Mouse (Mus musculus) neural tube, embryonic 10.5 days (tissue): Measurements from ENCODE around the gene Hsd11b1.
"Not testable (repeated sequence)": the region's sequence is repeated elsewhere in the genome, so short reads cannot be mapped to it uniquely, and the experiment has no call there.

Experiments
- DNase-seq: peaks from one replicate; pipeline ENCODE4 v3.0.0-alpha.2; 2017; ENCODE audit warnings: low spot score; ENCODE audit errors: extremely low spot score

The Hsd11b1 gene

DNA sequence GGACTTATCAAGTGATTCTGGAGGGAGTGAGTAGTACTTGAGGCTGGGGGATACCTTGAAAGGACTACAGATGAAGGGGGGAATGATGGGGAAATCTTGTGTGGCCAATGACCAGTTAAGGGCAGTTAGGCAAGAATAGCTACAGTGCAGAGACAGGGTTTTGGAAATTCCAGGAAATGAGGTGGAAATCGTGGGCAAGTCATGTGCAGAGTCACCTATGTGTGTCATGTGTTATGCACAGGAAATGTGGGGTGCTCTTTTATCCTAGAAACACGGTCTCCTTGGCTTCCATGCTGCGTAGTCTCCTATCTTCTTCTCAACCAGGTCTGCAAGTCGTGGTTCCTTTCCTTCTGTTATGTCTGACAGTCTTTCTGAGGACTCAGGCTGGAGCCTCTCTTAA is 15.6 kb upstream of the Hsd11b1 start:
- DNase-seq: no peak

DNA sequence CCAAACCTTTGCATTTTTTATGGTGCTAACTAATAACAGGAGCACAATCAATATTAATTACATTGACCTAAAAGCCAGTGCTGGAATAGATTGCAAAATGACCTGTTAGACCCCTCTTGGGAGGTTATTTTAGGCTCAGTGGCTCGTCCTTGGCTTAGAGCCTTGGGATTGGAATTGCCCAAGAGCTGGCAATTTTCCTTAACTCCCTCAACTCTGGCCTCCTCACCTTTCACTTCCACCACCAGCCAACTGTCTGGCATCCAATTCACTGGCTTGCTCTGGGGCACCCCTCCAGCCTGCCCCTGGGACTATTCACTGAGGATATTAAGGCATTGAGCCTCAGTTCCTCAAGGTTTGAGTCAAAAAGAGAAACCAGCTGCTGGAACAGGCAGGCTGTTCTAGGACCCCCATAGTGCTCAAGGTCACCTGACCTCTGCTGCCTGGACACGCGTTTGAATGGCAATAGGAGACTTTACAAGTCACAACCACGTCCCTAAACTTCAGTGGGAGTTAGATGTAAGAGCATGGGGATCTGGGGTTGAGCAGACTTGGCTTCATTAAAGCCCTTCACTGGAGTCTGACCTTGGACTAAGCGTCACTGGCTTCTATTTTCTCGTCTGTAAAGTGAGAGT is 14.7 kb upstream of the Hsd11b1 start:
- DNase-seq: no peak

DNA sequence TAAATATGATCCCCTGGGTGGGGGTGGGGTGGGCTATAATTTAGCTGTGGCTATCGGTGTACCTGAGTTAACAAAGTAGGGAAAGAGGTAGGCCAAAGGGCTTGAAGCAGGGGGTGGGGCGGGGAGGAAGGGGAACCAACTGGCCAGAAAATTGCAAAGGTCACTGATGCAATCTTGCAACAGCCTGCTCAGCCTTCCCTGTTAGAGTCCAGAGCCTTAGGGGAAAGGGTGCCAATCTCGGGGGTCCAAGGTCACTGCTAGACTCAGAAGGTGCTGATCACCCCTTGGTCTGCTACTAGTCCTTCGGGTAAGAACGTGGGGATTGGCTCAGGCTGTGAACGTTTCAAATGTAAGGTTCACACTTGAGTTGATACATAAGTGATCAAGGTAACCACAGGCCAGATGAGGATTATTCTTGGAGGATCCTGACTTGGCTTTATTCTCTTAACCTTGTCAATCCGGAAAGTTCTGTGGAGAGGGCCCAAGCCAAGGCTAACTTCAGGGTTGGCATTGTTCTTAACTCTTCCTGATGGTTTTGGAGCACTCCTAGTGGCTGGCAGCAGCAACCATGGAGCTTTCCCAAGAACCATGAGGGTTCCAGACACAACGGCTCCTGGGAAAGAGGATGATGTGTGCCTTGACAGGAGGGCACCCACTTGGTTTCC is 10.7 kb upstream of the Hsd11b1 start:
- no peak for DNase-seq

DNA sequence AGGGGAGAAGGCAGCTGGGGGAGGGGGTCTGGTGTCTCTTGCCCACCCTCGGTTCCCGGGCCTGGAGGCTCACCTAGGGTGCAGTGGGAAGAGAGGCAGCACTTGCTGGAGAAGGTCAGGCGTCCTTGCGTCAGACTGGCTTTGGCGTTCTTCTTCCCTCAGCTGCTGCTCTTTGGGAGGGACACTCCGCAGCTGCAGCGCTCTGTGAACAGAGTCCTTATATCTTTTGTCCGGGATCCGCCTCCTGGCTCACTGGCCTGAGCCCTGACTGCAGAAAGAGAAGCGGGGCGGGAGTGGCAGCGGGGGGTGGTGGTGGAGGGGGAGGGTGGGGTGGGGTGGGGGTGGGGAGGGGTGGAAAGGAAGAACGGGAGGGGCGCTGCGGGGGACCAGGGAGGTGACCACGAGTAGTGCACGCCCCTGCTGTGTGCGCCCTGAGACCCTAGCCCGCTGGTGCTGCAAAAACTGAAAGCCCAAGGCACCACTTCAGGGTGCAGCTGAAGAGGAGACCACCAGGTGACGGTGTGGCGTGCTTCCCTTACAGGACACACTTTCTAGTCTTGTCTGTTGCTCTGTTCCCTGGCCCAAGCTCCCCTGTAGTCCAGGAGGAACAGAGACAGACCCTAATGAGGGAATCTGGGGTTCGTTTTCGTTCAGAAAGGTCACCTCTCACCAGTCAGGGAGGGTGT is 9.2 kb upstream of the Hsd11b1 start, which contains the start of gene G0s2:
Gene G0s2, minus strand, starts transcription at position 302 of the 686 bp plus-strand sequence.
- DNase-seq: peak; percentile 66

DNA sequence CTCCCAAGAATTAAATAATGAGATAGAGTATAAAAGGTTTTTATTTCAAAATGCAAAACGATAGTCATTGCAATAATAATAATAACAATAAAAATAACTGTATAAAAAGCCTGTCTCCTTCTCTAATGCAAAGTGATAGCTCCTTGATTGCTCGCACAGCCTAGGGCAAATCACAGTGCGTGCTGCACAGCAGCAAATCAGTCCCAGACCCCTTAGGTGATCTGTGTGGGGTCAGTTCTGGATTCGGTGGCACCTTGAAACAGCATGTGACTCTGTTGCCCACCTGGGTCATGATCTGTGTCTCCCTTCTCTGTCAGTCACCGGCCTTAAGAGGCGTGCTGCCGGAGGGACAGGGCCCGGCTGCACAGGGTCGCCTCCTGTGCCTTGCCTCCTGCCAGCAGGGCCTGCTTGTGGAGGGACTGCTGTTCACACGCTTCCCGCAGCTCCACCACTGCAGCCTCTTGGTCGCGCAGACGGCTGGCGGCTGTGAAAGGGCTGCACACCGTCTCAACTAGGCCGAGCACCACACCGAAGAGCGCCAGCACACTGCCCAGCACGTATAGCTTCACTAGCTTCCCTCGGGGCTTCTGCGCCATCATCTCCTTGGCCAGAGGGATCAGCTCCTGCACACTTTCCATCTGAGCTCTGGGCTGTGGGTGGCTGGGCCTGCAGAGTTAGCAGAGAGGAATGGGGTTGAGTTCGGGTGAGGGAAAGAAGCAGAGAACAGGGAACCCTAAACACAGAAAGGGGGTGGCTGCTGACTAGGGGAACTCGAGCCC is 8.5 kb upstream of the Hsd11b1 start:
- DNase-seq: peak; percentile 65

DNA sequence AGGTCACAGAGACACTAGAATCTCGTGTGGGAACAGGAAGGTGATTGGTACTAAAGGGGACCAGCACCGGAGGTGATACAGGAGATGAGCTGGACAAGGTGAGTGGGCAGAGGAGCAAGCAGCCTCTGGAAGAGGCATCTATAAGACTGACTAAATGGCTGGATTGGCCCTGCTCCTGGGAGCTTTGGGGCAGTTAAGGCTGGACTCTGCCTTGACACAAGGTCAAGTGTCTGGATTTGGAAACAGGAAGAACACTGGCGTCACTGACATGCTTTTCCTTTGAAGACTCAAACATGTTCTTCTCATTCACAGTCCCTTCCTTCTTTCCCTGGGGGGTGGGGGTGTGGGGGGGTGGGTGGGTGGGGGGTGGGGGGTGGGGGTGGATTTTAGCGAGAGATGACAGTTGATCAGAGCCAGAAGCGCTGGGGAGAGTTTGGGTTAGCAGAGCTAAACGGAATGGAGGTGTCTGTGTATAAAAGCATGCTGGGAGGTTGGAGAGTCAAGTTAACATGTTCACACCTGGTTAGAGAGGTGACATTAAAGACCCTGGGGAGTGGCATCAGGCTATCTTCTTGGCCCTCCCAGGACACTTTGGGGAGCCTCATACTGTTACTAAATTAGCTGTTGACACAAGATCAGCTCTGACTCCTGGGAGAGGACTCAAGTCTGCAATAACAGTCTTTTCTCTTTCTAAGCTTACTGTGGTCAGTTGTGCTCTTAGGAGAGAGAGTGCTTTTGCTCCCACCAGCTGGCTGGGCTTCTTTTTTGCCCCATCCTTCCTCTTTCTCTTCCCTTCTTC is 7.3 kb upstream of the Hsd11b1 start:
- no peak for DNase-seq

DNA sequence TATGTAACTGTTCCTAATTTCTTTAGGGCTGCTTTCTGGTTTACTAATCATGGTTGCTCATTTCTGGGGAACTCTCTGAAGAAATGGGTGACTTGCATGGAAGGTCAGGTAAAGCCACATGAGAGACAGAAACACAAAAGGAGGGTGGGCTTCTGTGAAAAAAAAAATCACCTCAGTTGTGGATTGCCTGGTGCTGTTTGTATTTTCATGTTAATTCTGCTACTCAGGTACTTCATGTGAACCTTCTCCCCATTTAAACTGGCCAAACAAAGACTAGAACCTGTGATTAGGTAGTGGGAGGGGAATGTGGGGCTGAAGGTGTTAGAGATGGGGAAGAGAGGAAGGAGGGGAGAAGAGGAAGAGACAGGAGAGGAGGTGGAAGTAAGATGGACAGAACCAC is 1.9 kb upstream of the Hsd11b1 start:
- DNase-seq: no peak

DNA sequence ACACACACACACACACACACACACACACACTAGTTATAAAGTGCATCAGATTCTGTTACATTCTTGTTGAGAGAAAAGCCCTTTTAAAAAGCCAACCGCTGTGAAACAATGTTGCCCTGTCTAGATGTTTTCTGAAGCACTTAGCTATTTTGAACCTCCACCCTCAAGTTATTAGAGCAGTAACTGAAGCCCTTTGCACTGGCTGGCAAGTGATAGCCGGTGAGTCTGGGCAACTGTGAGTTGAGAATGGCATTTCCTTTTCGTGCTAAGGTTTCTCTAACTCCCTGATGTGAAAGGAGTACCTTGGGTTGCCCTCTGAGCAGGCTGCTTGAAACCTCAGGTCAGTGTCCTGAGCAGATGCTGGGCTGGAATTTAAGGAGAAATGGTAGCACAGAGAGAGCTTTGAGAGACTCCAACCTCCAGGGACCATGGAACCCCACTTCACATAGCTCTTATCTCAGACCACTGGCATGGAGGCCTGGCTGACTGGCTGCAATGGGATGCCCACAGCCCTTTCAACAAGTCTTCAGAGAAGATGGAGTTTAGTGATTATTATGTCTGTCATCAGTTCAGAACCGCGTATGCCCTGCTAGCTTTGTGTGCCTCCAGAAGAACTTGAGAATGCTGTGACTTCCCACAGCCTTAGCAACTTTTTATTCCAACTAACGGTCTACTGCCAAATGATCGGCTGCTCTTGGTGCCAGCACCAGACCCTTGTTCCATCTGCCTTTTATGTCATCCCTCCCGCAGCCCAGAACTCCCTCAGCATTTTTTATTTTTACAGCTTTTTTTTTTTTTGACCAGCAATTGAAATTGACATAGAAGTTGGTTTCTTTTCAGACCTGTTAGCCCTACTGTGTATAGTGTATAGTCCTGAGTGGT is 608 bp downstream of the Hsd11b1 start:
- no peak for DNase-seq

DNA sequence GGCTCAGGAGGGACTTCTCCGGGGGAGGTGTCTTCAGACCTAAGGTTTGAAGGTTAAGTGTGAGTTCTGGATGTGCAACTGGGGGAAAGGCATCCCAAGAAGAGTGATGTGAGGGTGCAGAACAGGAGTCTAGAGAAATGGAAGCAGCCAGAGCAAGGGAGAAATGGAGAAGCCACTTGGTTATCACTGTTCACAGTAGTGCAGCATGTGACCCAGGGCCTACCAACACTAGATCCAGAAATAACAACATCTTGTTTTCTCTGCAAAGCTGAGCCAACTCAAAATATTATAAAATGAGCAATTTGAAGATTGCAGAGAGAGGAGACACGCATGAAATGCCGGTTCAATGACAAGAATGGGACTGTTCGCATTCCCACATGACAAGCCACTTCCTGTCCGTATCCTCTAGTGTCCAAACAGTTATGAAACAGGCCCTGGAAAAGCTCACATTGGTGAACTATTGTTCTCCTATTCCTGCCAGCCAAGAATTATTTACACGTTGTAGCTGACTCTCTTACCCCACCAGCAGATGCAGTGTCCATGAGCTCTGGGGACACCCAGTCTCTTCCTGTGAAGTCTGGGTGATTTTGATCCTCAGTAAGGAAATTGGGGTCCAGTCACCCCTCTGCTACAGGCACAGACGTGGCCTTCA is 1.9 kb downstream of the Hsd11b1 start:
- DNase-seq: no peak

DNA sequence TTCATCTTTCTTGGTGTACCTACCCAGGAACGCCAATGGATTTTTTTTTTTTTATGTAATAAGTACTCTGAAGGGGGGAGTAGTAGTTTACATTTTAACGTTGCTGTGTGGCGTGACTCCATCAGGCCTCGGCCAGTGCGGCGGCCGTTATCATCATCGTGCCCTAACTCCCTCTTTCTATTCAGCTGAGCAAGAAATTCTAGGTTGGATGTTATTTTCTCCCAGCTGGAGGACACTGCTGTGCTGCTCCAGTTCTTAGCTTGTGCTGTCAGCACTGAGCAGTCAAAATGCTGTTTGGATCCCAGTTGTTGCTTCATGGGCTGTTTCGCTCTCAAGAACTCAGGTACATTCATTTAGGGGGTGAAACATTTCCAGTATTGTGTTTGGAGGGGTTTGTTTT is 4.3 kb downstream of the Hsd11b1 start:
- DNase-seq: no peak

DNA sequence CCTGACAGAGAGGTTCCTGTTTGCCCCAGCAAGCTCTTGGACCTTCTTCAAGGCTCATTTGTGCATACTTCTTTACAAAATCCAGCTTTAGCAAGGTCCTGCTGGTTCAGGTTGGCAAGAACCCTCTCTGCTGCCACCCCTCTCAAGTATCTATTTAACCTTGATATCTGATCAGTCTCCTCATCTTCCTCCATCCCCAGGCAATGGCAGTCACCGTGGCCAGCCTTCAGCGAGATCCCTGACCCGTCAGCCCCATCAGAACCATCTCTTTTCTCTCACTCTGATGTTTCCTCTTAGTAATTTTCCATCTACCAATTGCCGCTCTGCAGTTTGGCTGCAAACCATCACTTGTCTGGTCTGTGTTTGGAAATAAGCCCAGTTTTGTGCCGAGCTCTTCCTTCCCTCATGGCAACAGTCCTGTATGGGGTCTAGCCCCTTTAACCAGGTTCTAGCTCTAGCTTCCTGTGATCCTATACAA is 7.2 kb downstream of the Hsd11b1 start:
- no peak for DNase-seq

DNA sequence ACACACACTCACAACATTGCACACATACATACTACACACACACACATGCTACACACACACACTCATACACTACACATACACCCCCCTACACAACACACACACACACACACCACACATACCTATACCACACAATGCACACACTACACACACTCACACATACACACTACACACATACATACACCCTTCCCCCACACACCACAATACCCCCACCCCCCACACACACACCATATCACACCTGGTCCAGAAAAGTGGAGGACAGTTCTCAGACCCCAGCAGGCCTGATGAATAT is 7.6 kb downstream of the Hsd11b1 start:
- no peak for DNase-seq

DNA sequence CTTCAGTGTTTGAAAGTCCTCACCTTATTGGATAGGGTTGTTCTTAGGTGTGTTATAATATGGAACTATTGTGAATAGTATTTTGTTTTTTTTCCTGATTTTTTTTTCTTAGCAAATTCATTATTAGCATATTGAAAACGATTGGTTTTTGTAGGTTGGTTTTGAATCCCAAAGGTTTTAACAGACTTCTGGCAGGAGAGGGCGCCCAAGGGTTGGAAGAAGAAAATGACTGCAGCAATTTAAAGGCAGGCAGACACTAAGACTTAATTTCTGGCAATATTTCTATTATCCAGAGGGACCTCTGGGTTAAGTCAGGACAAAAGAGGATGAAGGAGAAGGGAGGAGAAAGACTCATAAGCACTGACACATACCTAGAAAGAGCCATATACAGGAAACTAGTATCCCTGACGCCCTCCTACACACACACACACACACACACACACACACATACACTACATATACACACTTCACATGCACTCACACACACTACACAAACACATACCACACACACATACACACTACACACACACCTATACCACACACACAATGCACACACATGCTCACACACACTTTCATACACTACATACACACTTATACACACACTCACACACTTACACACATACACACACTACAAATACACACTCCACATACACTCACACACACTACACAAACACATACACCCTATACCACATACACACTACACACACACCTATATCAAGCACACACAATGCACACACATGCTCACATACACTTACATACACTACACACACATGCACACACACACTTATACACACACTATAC is 8.2 kb downstream of the Hsd11b1 start:
- peak; percentile 37 for DNase-seq

DNA sequence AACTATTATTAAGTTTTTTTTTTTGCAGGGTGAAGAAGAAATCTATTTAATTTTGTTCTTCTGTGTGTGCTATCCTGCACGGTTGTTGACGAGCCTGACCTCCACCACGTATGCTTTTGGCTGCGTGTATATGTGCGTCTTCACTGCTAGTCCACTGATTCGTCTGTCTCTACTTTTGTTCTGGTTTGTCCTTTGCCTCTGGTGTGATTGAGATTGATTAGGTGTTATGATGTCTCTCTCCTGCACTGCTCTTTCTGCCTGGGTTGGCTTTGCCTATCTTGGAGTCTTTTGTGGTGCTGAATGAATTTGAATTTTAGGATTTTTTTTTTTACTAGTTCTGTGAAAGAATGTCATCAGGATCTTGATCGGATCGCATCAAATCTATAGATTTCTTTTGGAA is 8.8 kb downstream of the Hsd11b1 start:
- DNase-seq: no peak

DNA sequence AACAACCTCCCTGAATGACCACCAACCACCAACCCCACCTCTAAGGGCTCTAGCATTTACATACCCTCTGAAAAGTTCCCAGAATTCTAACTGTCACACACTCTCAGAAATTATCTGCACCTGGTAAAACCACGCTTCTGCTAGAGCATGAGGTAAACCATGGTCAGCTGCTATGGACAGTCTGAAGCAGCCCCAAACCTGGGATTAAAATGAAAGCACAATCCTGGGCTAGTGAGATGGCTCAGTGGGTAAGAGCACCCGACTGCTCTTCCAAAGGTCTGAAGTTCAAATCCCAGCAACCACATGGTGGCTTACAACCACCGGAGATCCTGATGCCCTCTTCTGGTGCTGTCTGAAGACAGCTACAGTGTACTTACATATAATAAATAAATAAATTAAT is 10.0 kb downstream of the Hsd11b1 start:
- DNase-seq: not testable (repeated sequence)

DNA sequence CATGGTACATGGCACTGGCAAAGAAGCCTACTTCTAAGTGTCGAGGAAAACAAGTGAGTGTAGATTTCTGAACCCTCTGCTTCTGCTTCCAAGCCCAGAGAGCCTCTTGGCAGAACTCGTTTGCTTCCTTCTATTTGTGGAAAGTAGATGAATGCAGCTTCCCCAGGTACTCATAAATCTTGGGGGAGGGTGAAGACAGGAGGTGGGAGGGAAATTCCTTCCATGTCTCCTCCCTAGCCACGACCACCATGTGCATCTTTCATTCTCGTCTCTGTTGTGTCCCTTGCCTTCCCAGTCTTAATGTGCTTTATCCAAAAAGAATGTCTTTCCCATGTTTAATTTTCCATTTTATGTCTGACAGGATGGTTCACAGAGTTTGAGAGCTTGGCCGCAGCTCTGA is 11.3 kb downstream of the Hsd11b1 start:
- no peak for DNase-seq

DNA sequence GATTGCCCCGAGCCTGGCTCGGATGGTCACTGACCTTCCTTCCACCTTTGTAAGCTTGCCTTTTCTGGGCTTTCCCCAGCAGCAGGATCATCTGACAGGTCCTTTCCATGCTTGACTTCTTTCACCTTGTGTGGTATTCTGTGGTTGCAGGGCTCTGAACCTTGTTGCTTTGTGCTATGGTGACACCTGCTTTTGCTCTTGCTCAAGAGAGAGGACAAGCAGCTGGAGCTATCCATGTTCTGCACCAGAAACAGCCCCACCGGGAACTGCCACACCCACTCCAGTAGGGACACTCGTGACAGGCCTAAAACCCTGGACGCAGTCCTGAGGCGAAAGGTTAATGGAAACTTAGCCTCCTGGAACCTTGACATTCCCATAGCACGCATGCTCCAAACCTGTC is 12.5 kb downstream of the Hsd11b1 start:
- no peak for DNase-seq

DNA sequence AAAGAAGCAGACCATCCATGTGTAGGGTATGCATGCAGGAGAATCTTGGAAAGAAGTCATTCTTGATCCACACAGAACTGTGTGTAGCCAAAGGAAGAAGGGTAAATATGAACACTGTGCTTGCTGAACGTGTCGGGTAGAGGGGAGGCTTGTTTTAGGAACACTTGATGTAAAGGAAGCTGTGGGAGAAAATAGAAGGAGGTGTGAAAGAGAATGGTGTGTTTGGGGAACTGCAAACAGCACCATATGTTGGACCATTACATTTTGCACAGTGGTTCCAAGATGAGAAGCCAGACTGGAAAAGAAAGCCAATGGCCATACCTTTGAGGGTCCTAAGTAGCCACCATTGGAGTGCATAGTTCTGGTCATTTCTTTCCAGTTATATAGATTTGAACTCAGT is 13.8 kb downstream of the Hsd11b1 start:
- no peak for DNase-seq

DNA sequence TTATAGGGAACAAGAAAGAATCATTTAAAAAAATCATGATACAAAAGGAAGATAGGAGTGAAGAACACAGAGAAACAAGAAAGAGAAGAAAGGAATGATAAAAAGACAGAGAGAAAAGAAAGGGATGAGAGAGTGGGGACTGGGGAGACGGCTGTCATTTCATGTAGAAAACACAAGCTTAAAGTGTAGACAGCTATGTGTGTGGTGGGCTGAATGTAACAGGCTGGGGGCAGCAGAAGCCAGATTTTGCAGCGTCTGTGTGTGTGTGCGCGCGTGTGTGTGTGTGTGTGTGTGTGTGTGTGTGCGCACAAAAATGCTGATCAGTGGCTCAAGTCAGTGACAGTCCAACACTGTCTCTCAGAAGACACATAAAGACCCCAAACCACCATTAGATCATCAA is 19.6 kb downstream of the Hsd11b1 start:
- no peak for DNase-seq
